Mouse (Mus musculus): ENCODE results near the gene Gna14. TPM values are rescaled to one million over a fixed set of nuclear protein-coding genes. Genes with fewer than 3 reads are reported as not detected.
A peak's percentile ranks its signal among the peaks of the same experiment; 100 is the strongest.

Gna14 gene
- polyA plus RNA-seq, 1 experiment = 2.1 TPM

GRCm38 (mm10) chr19:16511081-16511420 is 75.5 kb downstream of the Gna14 start:
- no peak for DNase-seq (ENCODE audit: low read depth)

- no peak for DNase-seq (ENCODE audit: low read depth)
Measured at GRCm38 (mm10) chr19:16514201-16514600, 78.6 kb downstream of the Gna14 start.

- no peak for DNase-seq (ENCODE audit: low read depth)
Measured at GRCm38 (mm10) chr19:16518569-16518968, 83.0 kb downstream of the Gna14 start.

GRCm38 (mm10) chr19:16520608-16521007 is 85.0 kb downstream of the Gna14 start:
- DNase-seq (ENCODE audit: low read depth) = no peak

- DNase-seq (ENCODE audit: low read depth) = no peak
Measured at GRCm38 (mm10) chr19:16526302-16526880, 90.8 kb downstream of the Gna14 start.

- no peak for DNase-seq (ENCODE audit: low read depth)
Measured at GRCm38 (mm10) chr19:16527031-16527430, 91.5 kb downstream of the Gna14 start.

- DNase-seq (ENCODE audit: low read depth) = no peak
Measured at GRCm38 (mm10) chr19:16528225-16528828, 92.8 kb downstream of the Gna14 start.

GRCm38 (mm10) chr19:16529293-16529920 is 93.8 kb downstream of the Gna14 start:
- DNase-seq (ENCODE audit: low read depth) = no peak

GRCm38 (mm10) chr19:16529999-16530398 is 94.4 kb downstream of the Gna14 start:
- no peak for DNase-seq (ENCODE audit: low read depth)

GRCm38 (mm10) chr19:16534311-16534710 is 98.7 kb downstream of the Gna14 start:
- DNase-seq (ENCODE audit: low read depth) = no peak

GRCm38 (mm10) chr19:16538416-16538815 is 102.9 kb downstream of the Gna14 start:
- DNase-seq (ENCODE audit: low read depth) = no peak

GRCm38 (mm10) chr19:16543688-16544087 is 108.1 kb downstream of the Gna14 start:
- no peak for DNase-seq (ENCODE audit: low read depth)

GRCm38 (mm10) chr19:16556988-16557387 is 121.4 kb downstream of the Gna14 start:
- no peak for DNase-seq (ENCODE audit: low read depth)

GRCm38 (mm10) chr19:16557971-16558370 is 122.4 kb downstream of the Gna14 start:
- no peak for DNase-seq (ENCODE audit: low read depth)

- DNase-seq (ENCODE audit: low read depth) = no peak
Measured at GRCm38 (mm10) chr19:16558570-16558969, 123.0 kb downstream of the Gna14 start.

GRCm38 (mm10) chr19:16559243-16559896 is 123.8 kb downstream of the Gna14 start:
- no peak for DNase-seq (ENCODE audit: low read depth)

- no peak for DNase-seq (ENCODE audit: low read depth)
Measured at GRCm38 (mm10) chr19:16562676-16563075, 127.1 kb downstream of the Gna14 start.

- DNase-seq (ENCODE audit: low read depth) = no peak
Measured at GRCm38 (mm10) chr19:16576790-16577189, 141.2 kb downstream of the Gna14 start.

- no peak for DNase-seq (ENCODE audit: low read depth)
Measured at GRCm38 (mm10) chr19:16579656-16580260, 144.2 kb downstream of the Gna14 start.

GRCm38 (mm10) chr19:16580501-16580900 is 144.9 kb downstream of the Gna14 start:
- DNase-seq (ENCODE audit: low read depth) = no peak

- no peak for DNase-seq (ENCODE audit: low read depth)
Measured at GRCm38 (mm10) chr19:16584546-16584945, 149.0 kb downstream of the Gna14 start.

GRCm38 (mm10) chr19:16585379-16585778 is 149.8 kb downstream of the Gna14 start:
- peak; percentile 22 for DNase-seq (ENCODE audit: low read depth)

Measured in gonadal fat pad, adult 2 months (tissue).